Mouse (Mus musculus): ENCODE results near the gene Nsun2. TPM values are rescaled to one million over a fixed set of nuclear protein-coding genes. Genes with fewer than 3 reads are reported as not detected.

Nsun2 gene
- total and polyA plus RNA-seq, 2 experiments from 2014 or later, result 21.8 to 34.2 TPM

GRCm38 (mm10) chr13:69612175-69612544, 78.6 kb downstream of the Nsun2 start:
- H3K36me3 ChIP-seq (replicated peaks; ENCODE audit: control insufficient read depth, insufficient read depth, low read length), result peaks cover 38% of the 10 kb centered on the region
- no peaks in the 10 kb centered on the region for H3K9me3 ChIP-seq (replicated peaks; ENCODE audit: control insufficient read depth, low read length)
- peaks cover 13% of the 10 kb centered on the region for H3K4me1 ChIP-seq (ENCODE audit: control insufficient read depth, insufficient read depth)
- H3K9ac ChIP-seq (replicated peaks; ENCODE audit: low read depth, low read length), result peak overlapping the region; percentile 83
- ATAC-seq (ENCODE audit: insufficient read depth, low read depth) (no peak), DNase-seq (ENCODE audit: low spot score) (no peak)
- no peak for TF ChIP-seq CTCF (IDR thresholded peaks at IDR 0.05; ENCODE audit: low read depth)
- no peak for TF ChIP-seq EP300 (IDR thresholded peaks at IDR 0.05; ENCODE audit: low read depth)
- under 1% methylated on average over 23 of the region's 24 CpGs for WGBS
- no peaks in the 10 kb centered on the region for H3K27me3 ChIP-seq (ENCODE audit: control insufficient read depth, insufficient read depth, low read length)
- peak overlapping the region; percentile 94 for H3K4me2 ChIP-seq (ENCODE audit: low read depth, low read length)
- H3K27ac ChIP-seq (ENCODE audit: low read depth), result peak overlapping the region; percentile 46
- H3K4me3 ChIP-seq (ENCODE audit: low read depth, low read length), result peak overlapping the region; percentile 98

- Histone ChIP-seq H3K27ac (ENCODE audit: low read depth) (no peak overlapping the region), H3K9me3 (replicated peaks; ENCODE audit: control insufficient read depth, low read length) (no peaks in the 10 kb centered on the region), H3K4me3 (ENCODE audit: low read depth, low read length) (no peak overlapping the region), H3K27me3 (ENCODE audit: control insufficient read depth, insufficient read depth, low read length) (no peaks in the 10 kb centered on the region), H3K4me1 (ENCODE audit: control insufficient read depth, insufficient read depth) (0 out of 2 replicates have a peak, but pooled peaks cover 7% of the 10 kb centered on the region), H3K4me2 (ENCODE audit: low read depth, low read length) (no peak overlapping the region), H3K9ac (replicated peaks; ENCODE audit: low read depth, low read length) (no peak overlapping the region), H3K36me3 (replicated peaks; ENCODE audit: control insufficient read depth, insufficient read depth, low read length) (peaks cover 79% of the 10 kb centered on the region)
- 45% methylated on average over 6 of the region's 6 CpGs for WGBS
- DNase-seq (ENCODE audit: low spot score) (no peak), ATAC-seq (ENCODE audit: insufficient read depth, low read depth) (no peak)
- TF ChIP-seq EP300 (IDR thresholded peaks at IDR 0.05; ENCODE audit: low read depth), result no peak
- TF ChIP-seq CTCF (IDR thresholded peaks at IDR 0.05; ENCODE audit: low read depth), result no peak
These were observed 83.2 kb downstream of the Nsun2 start for GRCm38 (mm10) chr13:69616716-69617115.

GRCm38 (mm10) chr13:69623843-69624242, 90.3 kb downstream of the Nsun2 start:
- Histone ChIP-seq H3K36me3 (replicated peaks; ENCODE audit: control insufficient read depth, insufficient read depth, low read length) (peaks cover 89% of the 10 kb centered on the region), H3K9ac (replicated peaks; ENCODE audit: low read depth, low read length) (no peak overlapping the region), H3K4me1 (ENCODE audit: control insufficient read depth, insufficient read depth) (no peaks in the 10 kb centered on the region), H3K9me3 (replicated peaks; ENCODE audit: control insufficient read depth, low read length) (no peaks in the 10 kb centered on the region), H3K27me3 (ENCODE audit: control insufficient read depth, insufficient read depth, low read length) (no peaks in the 10 kb centered on the region), H3K4me3 (ENCODE audit: low read depth, low read length) (no peak overlapping the region), H3K4me2 (ENCODE audit: low read depth, low read length) (no peak overlapping the region), H3K27ac (ENCODE audit: low read depth) (no peak overlapping the region)
- DNase-seq (ENCODE audit: low spot score) (no peak), ATAC-seq (ENCODE audit: insufficient read depth, low read depth) (no peak)
- WGBS, result 85% methylated on average over 5 of the region's 5 CpGs
- TF ChIP-seq EP300 (IDR thresholded peaks at IDR 0.05; ENCODE audit: low read depth) (no peak), CTCF (IDR thresholded peaks at IDR 0.05; ENCODE audit: low read depth) (no peak)

GRCm38 (mm10) chr13:69624510-69624909, 91.0 kb downstream of the Nsun2 start:
- Histone ChIP-seq H3K4me2 (ENCODE audit: low read depth, low read length) (no peak overlapping the region), H3K27ac (ENCODE audit: low read depth) (no peak overlapping the region), H3K9ac (replicated peaks; ENCODE audit: low read depth, low read length) (no peak overlapping the region), H3K4me1 (ENCODE audit: control insufficient read depth, insufficient read depth) (no peaks in the 10 kb centered on the region), H3K4me3 (ENCODE audit: low read depth, low read length) (no peak overlapping the region), H3K9me3 (replicated peaks; ENCODE audit: control insufficient read depth, low read length) (no peaks in the 10 kb centered on the region), H3K36me3 (replicated peaks; ENCODE audit: control insufficient read depth, insufficient read depth, low read length) (peaks cover 89% of the 10 kb centered on the region), H3K27me3 (ENCODE audit: control insufficient read depth, insufficient read depth, low read length) (no peaks in the 10 kb centered on the region)
- ATAC-seq (ENCODE audit: insufficient read depth, low read depth), result no peak
- TF ChIP-seq EP300 (IDR thresholded peaks at IDR 0.05; ENCODE audit: low read depth) (no peak), CTCF (IDR thresholded peaks at IDR 0.05; ENCODE audit: low read depth) (no peak)
- 67% methylated on average over 3 of the region's 3 CpGs for WGBS
- DNase-seq (ENCODE audit: low spot score), result no peak

GRCm38 (mm10) chr13:69627941-69628340, 94.4 kb downstream of the Nsun2 start:
- no peak overlapping the region for H3K9ac ChIP-seq (replicated peaks; ENCODE audit: low read depth, low read length)
- 93% methylated on average over 3 of the region's 3 CpGs for WGBS
- H3K4me3 ChIP-seq (ENCODE audit: low read depth, low read length), result no peak overlapping the region
- H3K9me3 ChIP-seq (replicated peaks; ENCODE audit: control insufficient read depth, low read length), result no peaks in the 10 kb centered on the region
- ATAC-seq (ENCODE audit: insufficient read depth, low read depth) (no peak), DNase-seq (ENCODE audit: low spot score) (no peak)
- no peak overlapping the region for H3K4me2 ChIP-seq (ENCODE audit: low read depth, low read length)
- H3K36me3 ChIP-seq (replicated peaks; ENCODE audit: control insufficient read depth, insufficient read depth, low read length), result peaks cover 98% of the 10 kb centered on the region
- no peak overlapping the region for H3K27ac ChIP-seq (ENCODE audit: low read depth)
- TF ChIP-seq CTCF (IDR thresholded peaks at IDR 0.05; ENCODE audit: low read depth) (no peak), EP300 (IDR thresholded peaks at IDR 0.05; ENCODE audit: low read depth) (no peak)
- H3K4me1 ChIP-seq (ENCODE audit: control insufficient read depth, insufficient read depth), result no peaks in the 10 kb centered on the region
- no peaks in the 10 kb centered on the region for H3K27me3 ChIP-seq (ENCODE audit: control insufficient read depth, insufficient read depth, low read length)

DNA sequence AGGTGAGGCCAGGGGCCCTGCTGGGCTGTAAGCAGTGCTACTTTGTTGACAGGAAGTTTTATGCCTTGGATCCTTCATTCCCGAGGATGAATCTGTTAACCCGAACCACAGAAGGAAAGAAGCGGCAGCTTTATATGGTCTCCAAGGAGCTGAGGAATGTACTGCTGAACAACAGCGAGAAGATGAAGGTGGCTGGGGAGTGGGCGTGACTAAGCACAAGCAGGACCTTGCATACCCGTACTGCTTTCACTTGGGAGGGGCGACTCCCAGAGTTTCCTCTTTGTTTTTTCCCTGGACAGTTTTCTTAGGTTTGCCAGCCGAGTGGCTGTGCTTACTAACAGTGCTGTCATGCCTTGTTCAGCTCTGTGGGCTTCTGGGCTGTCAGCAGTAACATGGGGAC, 97.0 kb downstream of the Nsun2 start:
- TF ChIP-seq CTCF (IDR thresholded peaks at IDR 0.05; ENCODE audit: low read depth) (no peak), EP300 (IDR thresholded peaks at IDR 0.05; ENCODE audit: low read depth) (no peak)
- no peak for DNase-seq (ENCODE audit: low spot score)
- ATAC-seq (ENCODE audit: insufficient read depth, low read depth), result no peak

More for the DNA sequence above, 97.0 kb downstream of the Nsun2 start:
- no peaks in the 10 kb centered on the region for H3K9me3 ChIP-seq (replicated peaks; ENCODE audit: control insufficient read depth, low read length)
- 82% methylated on average over 8 of the region's 8 CpGs for WGBS
- H3K27ac ChIP-seq (ENCODE audit: low read depth), result no peak overlapping the region
- H3K4me3 ChIP-seq (ENCODE audit: low read depth, low read length), result no peak overlapping the region
- no peak overlapping the region for H3K4me2 ChIP-seq (ENCODE audit: low read depth, low read length)
- H3K9ac ChIP-seq (replicated peaks; ENCODE audit: low read depth, low read length), result no peak overlapping the region
- no peaks in the 10 kb centered on the region for H3K27me3 ChIP-seq (ENCODE audit: control insufficient read depth, insufficient read depth, low read length)
- H3K36me3 ChIP-seq (replicated peaks; ENCODE audit: control insufficient read depth, insufficient read depth, low read length), result peaks cover 99% of the 10 kb centered on the region
- no peaks in the 10 kb centered on the region for H3K4me1 ChIP-seq (ENCODE audit: control insufficient read depth, insufficient read depth)
